Mouse (Mus musculus) bone marrow macrophage, adult 2 months (primary cell): Measurements from ENCODE around the gene Cbs.

ENCODE experiments used
- CTCF ChIP-seq: IDR thresholded peaks from 2 replicates; pipeline ENCODE4 v1.5.1; 2012; ENCODE audit warnings: low read depth, mild to moderate bottlenecking, low read length, moderate library complexity
- POLR2A ChIP-seq: IDR thresholded peaks from 2 replicates; pipeline ENCODE4 v1.6.1; 2012; ENCODE audit warnings: mild to moderate bottlenecking, low read depth, low read length, borderline replicate concordance

DNA sequence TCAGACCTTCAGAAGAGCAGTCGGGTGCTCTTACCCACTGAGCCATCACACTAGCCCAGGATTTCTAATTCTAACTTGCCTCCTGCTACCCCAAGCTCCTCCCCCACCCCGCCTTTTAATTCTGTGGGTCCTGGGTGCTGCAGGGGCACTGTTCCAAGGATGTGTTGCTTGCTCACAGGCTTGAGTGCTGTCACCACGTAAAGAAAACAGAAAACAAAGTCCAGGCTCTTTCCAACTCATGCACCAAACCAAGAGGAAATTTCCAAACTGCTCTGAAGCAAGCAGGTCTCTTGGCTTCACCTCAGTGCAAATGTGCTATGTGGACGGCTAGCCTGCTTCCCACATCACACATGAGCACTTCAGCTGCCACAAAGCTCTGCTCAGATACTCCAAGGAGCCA, 18.3 kb upstream of the Cbs start:
- TF ChIP-seq CTCF = no peak
- TF ChIP-seq POLR2A = no peak
